Mouse (Mus musculus) hindbrain, embryonic 11.5 days (tissue): Measurements from ENCODE around the gene Gm20894. TPM values are rescaled to one million over a fixed set of nuclear protein-coding genes. Genes with fewer than 3 reads are reported as not detected.
"Not testable (repeated sequence)": the region's sequence is repeated elsewhere in the genome, so short reads cannot be mapped to it uniquely, and the experiment has no call there.

Experiments
- ATAC-seq: fragments of 200-750 bp; cut with Nextera tagmentation; 2 replicates; pipeline ENCODE4 v1.8.0; 2017; ENCODE audit warnings: mild to moderate bottlenecking, moderate TSS enrichment, moderate library complexity; ENCODE audit not compliant: low FRiP score
- DNase-seq: peaks from one replicate; pipeline ENCODE4 v3.0.0-alpha.2; 2015; ENCODE audit warnings: low spot score
- H3K27ac ChIP-seq: fragments of 300-500 bp; sonication (generic); 2 replicates; pipeline ENCODE4 v1.5.1; 2014; ENCODE audit warnings: mild to moderate bottlenecking, low read depth, low read length
- H3K27me3 ChIP-seq: fragments of 300-500 bp; sonication (generic); 2 replicates; pipeline ENCODE4 v1.6.1; 2014; ENCODE audit warnings: mild to moderate bottlenecking, low read length, moderate library complexity, mixed read lengths; ENCODE audit not compliant: control insufficient read depth, insufficient read depth
- H3K36me3 ChIP-seq: fragments of 300-500 bp; sonication (generic); 2 replicates; pipeline ENCODE4 v1.6.1; 2014; ENCODE audit warnings: mild to moderate bottlenecking, low read length, moderate library complexity, mixed read lengths; ENCODE audit not compliant: control insufficient read depth, insufficient read depth
- H3K4me1 ChIP-seq: fragments of 300-500 bp; sonication (generic); replicated peaks from 2 replicates; pipeline ENCODE4 v1.6.1; 2014; ENCODE audit warnings: low read length, mixed read lengths; ENCODE audit not compliant: control insufficient read depth, insufficient read depth
- H3K4me2 ChIP-seq: fragments of 300-500 bp; sonication (generic); replicated peaks from 2 replicates; pipeline ENCODE4 v1.6.1; 2014; ENCODE audit warnings: mild to moderate bottlenecking, low read depth, low read length
- H3K4me3 ChIP-seq: fragments of 300-500 bp; sonication (generic); 2 replicates; pipeline ENCODE4 v1.5.1; 2014; ENCODE audit warnings: low read depth, low read length
- H3K9ac ChIP-seq: fragments of 300-500 bp; sonication (generic); 2 replicates; pipeline ENCODE4 v1.6.1; 2014; ENCODE audit warnings: low read depth, low read length
- H3K9me3 ChIP-seq: fragments of 300-500 bp; sonication (generic); 2 replicates; pipeline ENCODE4 v1.6.1; 2016; ENCODE audit warnings: low read length; ENCODE audit not compliant: control insufficient read depth
- WGBS: fragments of 180-500 bp; shearing (Covaris S2); extraction: QIAGEN DNeasy Blood & Tissue Kit; methylation state at CpG from one replicate; pipeline ENCODE4 v1.1.7; 2014; 5-methylcytosine and 5-hydroxymethylcytosine counted together
- polyA plus RNA-seq: library from polyadenylated mRNA; unstranded; fragments of >200 nt; fragmentation: Nextera tagmentation; extraction: Ambion mirVana; gene quantifications from 2 replicates; pipeline ENCODE4 v1.2.1, GENCODE M21; 2014

The Gm20894 gene
- polyA plus RNA-seq, result not detected in 2 replicates

DNA sequence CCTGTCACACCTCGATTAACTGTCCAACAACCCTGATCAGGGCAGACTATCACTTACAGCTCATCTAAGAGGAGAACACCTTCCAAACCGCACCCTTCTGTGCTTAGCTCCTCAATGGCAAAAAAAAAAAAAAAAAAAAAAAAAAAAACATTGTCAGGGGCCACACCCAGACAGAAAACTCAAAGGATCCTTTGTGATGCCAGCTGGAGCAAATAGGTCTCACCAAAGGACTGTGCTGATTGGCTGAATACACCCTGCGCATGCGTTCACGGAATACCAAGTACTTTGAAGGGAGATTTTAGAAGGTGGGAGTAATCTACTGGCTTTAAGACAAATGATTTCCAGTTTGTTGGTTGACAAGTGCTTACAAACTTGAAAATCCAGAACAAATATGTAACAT, at the start of gene Gm20894:
Gene Gm20894 (minus strand): TSS at position 101 of the 400 bp plus-strand sequence.
- not testable (repeated sequence) for H3K27ac ChIP-seq, DNase-seq, H3K9ac ChIP-seq, H3K4me3 ChIP-seq, H3K9me3 ChIP-seq, H3K36me3 ChIP-seq, H3K27me3 ChIP-seq, H3K4me1 ChIP-seq, H3K4me2 ChIP-seq, ATAC-seq
- WGBS, result no CpG with 5 or more reads among the region's 5 CpGs
